Mouse (Mus musculus) forebrain, embryonic 10.5 days (tissue): ENCODE data around the gene Carm1. TPM values are rescaled to one million over a fixed set of nuclear protein-coding genes. Genes with fewer than 3 reads are reported as not detected.
A peak's percentile ranks its signal among the peaks of the same experiment; 100 is the strongest.
"Not testable (repeated sequence)": the region's sequence is repeated elsewhere in the genome, so short reads cannot be mapped to it uniquely, and the experiment has no call there.

Experiments used
- DNase-seq: peaks from one replicate; pipeline ENCODE4 v3.0.0-alpha.2; 2017; ENCODE audit warnings: low spot score; ENCODE audit errors: extremely low spot score
- H3K27ac ChIP-seq: fragments of 300-500 bp; sonication (generic); 2 replicates; pipeline ENCODE4 v1.5.1; 2016; ENCODE audit warnings: mild to moderate bottlenecking
- H3K27me3 ChIP-seq: fragments of 300-500 bp; sonication (generic); 2 replicates; pipeline ENCODE4 v1.6.1; 2016; ENCODE audit warnings: mild to moderate bottlenecking; ENCODE audit not compliant: poor library complexity, severe bottlenecking
- H3K36me3 ChIP-seq: fragments of 300-500 bp; sonication (generic); replicated peaks from 2 replicates; pipeline ENCODE4 v1.6.1; 2016; ENCODE audit warnings: mild to moderate bottlenecking, moderate library complexity
- H3K4me1 ChIP-seq: fragments of 300-500 bp; sonication (generic); 2 replicates; pipeline ENCODE4 v1.6.1; 2016
- H3K4me3 ChIP-seq: fragments of 300-500 bp; sonication (generic); 2 replicates; pipeline ENCODE4 v1.5.1; 2016; ENCODE audit warnings: mild to moderate bottlenecking, moderate library complexity
- H3K9me3 ChIP-seq: fragments of 300-500 bp; sonication (generic); 2 replicates; pipeline ENCODE4 v1.6.1; 2016; ENCODE audit warnings: mild to moderate bottlenecking, moderate library complexity
- WGBS: fragments of 180-500 bp; shearing (Covaris S2); methylation state at CpG from one replicate; pipeline ENCODE4 v1.1.7; 2016; 5-methylcytosine and 5-hydroxymethylcytosine counted together
- polyA plus RNA-seq: library from polyadenylated mRNA; unstranded; fragments of >200 nt; fragmentation: Nextera tagmentation; extraction: Ambion mirVana; gene quantifications from 2 replicates; pipeline ENCODE4 v1.2.1, GENCODE M21; 2016

The Carm1 gene
- polyA plus RNA-seq, 1 experiment from 2014 or later: 58.3 TPM

GRCm38 (mm10) chr9:21517947-21518495 lies 28.7 kb upstream of the Carm1 start:
- DNase-seq: no peak
- Histone ChIP-seq H3K4me3 (no peak overlapping the region), H3K9me3 (peaks cover 9% of the 10 kb centered on the region; the same call in 1 of the 2 replicates), H3K27ac (no peak overlapping the region), H3K4me1 (no peaks in the 10 kb centered on the region), H3K27me3 (no peaks in the 10 kb centered on the region), H3K36me3 (no peaks in the 10 kb centered on the region; the same call in 1 of the 2 replicates)
- 89% methylated on average over 6 of the region's 6 CpGs for WGBS

- H3K4me3 ChIP-seq, H3K36me3 ChIP-seq, H3K27ac ChIP-seq, H3K9me3 ChIP-seq, H3K4me1 ChIP-seq, DNase-seq, H3K27me3 ChIP-seq: not testable (repeated sequence)
- 84% methylated on average over 6 of the region's 6 CpGs for WGBS
Measured at GRCm38 (mm10) chr9:21518690-21519089, 28.0 kb upstream of the Carm1 start.

GRCm38 (mm10) chr9:21525142-21525936 lies 21.4 kb upstream of the Carm1 start:
- DNase-seq: no peak
- H3K9me3 ChIP-seq: peaks cover 4% of the 10 kb centered on the region; the same call in 1 of the 2 replicates
- peaks cover 9% of the 10 kb centered on the region; the same call in 1 of the 2 replicates for H3K36me3 ChIP-seq
- no peak overlapping the region for H3K27ac ChIP-seq
- peaks cover 16% of the 10 kb centered on the region for H3K4me1 ChIP-seq
- H3K4me3 ChIP-seq: no peak overlapping the region
- WGBS: 83% methylated on average over 7 of the region's 7 CpGs
- no peaks in the 10 kb centered on the region for H3K27me3 ChIP-seq

GRCm38 (mm10) chr9:21525937-21526633 lies 20.6 kb upstream of the Carm1 start, which contains the start of gene AB124611:
AB124611 (plus strand) TSS chr9:21526176.
- peaks cover 16% of the 10 kb centered on the region for H3K4me1 ChIP-seq
- peaks cover 9% of the 10 kb centered on the region; the same call in 1 of the 2 replicates for H3K36me3 ChIP-seq
- H3K27me3 ChIP-seq: no peaks in the 10 kb centered on the region
- 70% methylated on average over 14 of the region's 14 CpGs for WGBS
- DNase-seq: no peak
- peaks cover 4% of the 10 kb centered on the region; the same call in 1 of the 2 replicates for H3K9me3 ChIP-seq
- peak within 1 kb of the TSS; percentile 44; the same call in 1 of the 2 replicates for H3K27ac ChIP-seq
- no peak within 1 kb of the TSS for H3K4me3 ChIP-seq

GRCm38 (mm10) chr9:21526634-21526944 lies 20.1 kb upstream of the Carm1 start:
- H3K27me3 ChIP-seq: no peaks in the 10 kb centered on the region
- peaks cover 16% of the 10 kb centered on the region for H3K4me1 ChIP-seq
- DNase-seq: no peak
- no peak overlapping the region for H3K4me3 ChIP-seq
- 0 out of 2 replicates have a peak overlapping the region, but pooled peaks have one; percentile 44 for H3K27ac ChIP-seq
- H3K9me3 ChIP-seq: peaks cover 4% of the 10 kb centered on the region; the same call in 1 of the 2 replicates
- 97% methylated on average over 3 of the region's 3 CpGs for WGBS
- H3K36me3 ChIP-seq: peaks cover 9% of the 10 kb centered on the region; the same call in 1 of the 2 replicates

- no peak for DNase-seq
- Histone ChIP-seq H3K27ac (no peak overlapping the region), H3K9me3 (peaks cover 2% of the 10 kb centered on the region; the same call in 1 of the 2 replicates), H3K4me3 (no peak overlapping the region), H3K27me3 (no peaks in the 10 kb centered on the region), H3K4me1 (peaks cover 16% of the 10 kb centered on the region), H3K36me3 (peaks cover 9% of the 10 kb centered on the region; the same call in 1 of the 2 replicates)
- 94% methylated on average over 2 of the region's 2 CpGs for WGBS
Measured at GRCm38 (mm10) chr9:21527100-21527801, 19.4 kb upstream of the Carm1 start.

GRCm38 (mm10) chr9:21527917-21528324 lies 18.8 kb upstream of the Carm1 start:
- no peak for DNase-seq
- H3K27ac ChIP-seq: no peak overlapping the region
- H3K9me3 ChIP-seq: no peaks in the 10 kb centered on the region
- WGBS: 76% methylated on average over 1 of the region's 1 CpGs
- H3K4me1 ChIP-seq: peaks cover 16% of the 10 kb centered on the region
- no peaks in the 10 kb centered on the region for H3K27me3 ChIP-seq
- peaks cover 9% of the 10 kb centered on the region; the same call in 1 of the 2 replicates for H3K36me3 ChIP-seq
- no peak overlapping the region for H3K4me3 ChIP-seq

- H3K4me1 ChIP-seq: no peaks in the 10 kb centered on the region
- WGBS: 96% methylated on average over 14 of the region's 14 CpGs
- H3K27ac ChIP-seq: no peak overlapping the region
- no peaks in the 10 kb centered on the region for H3K27me3 ChIP-seq
- DNase-seq: no peak
- no peaks in the 10 kb centered on the region for H3K9me3 ChIP-seq
- H3K36me3 ChIP-seq: peaks cover 10% of the 10 kb centered on the region
- H3K4me3 ChIP-seq: no peak overlapping the region
Measured at GRCm38 (mm10) chr9:21536501-21536900, 10.2 kb upstream of the Carm1 start.

GRCm38 (mm10) chr9:21537009-21537408 lies 9.7 kb upstream of the Carm1 start:
- Histone ChIP-seq H3K27ac (no peak overlapping the region), H3K4me1 (no peaks in the 10 kb centered on the region), H3K4me3 (no peak overlapping the region), H3K36me3 (peaks cover 10% of the 10 kb centered on the region), H3K9me3 (no peaks in the 10 kb centered on the region), H3K27me3 (no peaks in the 10 kb centered on the region)
- WGBS: 79% methylated on average over 4 of the region's 4 CpGs
- DNase-seq: no peak

- peaks cover 10% of the 10 kb centered on the region for H3K36me3 ChIP-seq
- WGBS: 83% methylated on average over 7 of the region's 7 CpGs
- DNase-seq: no peak
Measured at GRCm38 (mm10) chr9:21539981-21540753, 6.5 kb upstream of the Carm1 start.

GRCm38 (mm10) chr9:21542001-21542400 lies 4.7 kb upstream of the Carm1 start:
- not testable (repeated sequence) for H3K4me3 ChIP-seq, H3K36me3 ChIP-seq, H3K27me3 ChIP-seq, H3K27ac ChIP-seq, H3K9me3 ChIP-seq, DNase-seq
- 91% methylated on average over 2 of the region's 2 CpGs for WGBS
- peaks cover 16% of the 10 kb centered on the region for H3K4me1 ChIP-seq

More at GRCm38 (mm10) chr9:21539981-21540753, 6.5 kb upstream of the Carm1 start:
- H3K27me3 ChIP-seq: no peaks in the 10 kb centered on the region
- H3K27ac ChIP-seq: no peak overlapping the region
- H3K4me3 ChIP-seq: no peak overlapping the region
- peaks cover 10% of the 10 kb centered on the region for H3K4me1 ChIP-seq
- no peaks in the 10 kb centered on the region for H3K9me3 ChIP-seq
